Mouse (Mus musculus) myocyte (in vitro differentiated cells): Measurements from ENCODE around the gene Rab8a.

Experiments used
- CEBPB ChIP-seq: IDR thresholded peaks from 2 replicates; pipeline ENCODE4 v1.6.1; 2011; ENCODE audit warnings: mild to moderate bottlenecking, moderate library complexity; ENCODE audit not compliant: poor library complexity, insufficient read depth, severe bottlenecking
- E2F4 ChIP-seq: IDR thresholded peaks from one replicate; pipeline ENCODE4 v1.6.1; 2011; ENCODE audit warnings: mild to moderate bottlenecking, control low read depth, moderate library complexity; ENCODE audit not compliant: insufficient read depth
- MAX ChIP-seq: IDR thresholded peaks from one replicate; pipeline ENCODE4 v1.6.1; 2011; ENCODE audit warnings: low read depth, mild to moderate bottlenecking, control low read depth
- MYOD1 ChIP-seq, 3 experiments: IDR thresholded peaks; one replicate each; pipeline ENCODE4 v1.6.1; 2011; ENCODE audit warnings: control low read depth in 2 of 3, low read depth in 2 of 3, mild to moderate bottlenecking in 2 of 3, moderate library complexity in 1 of 3; ENCODE audit not compliant: insufficient read length in 2 of 3, control insufficient read depth in 1 of 3
- MYOG ChIP-seq, 3 experiments: IDR thresholded peaks; one replicate each; pipeline ENCODE4 v1.6.1; 2011; ENCODE audit warnings: control low read depth in 2 of 3, low read depth in 2 of 3, mild to moderate bottlenecking in 2 of 3; ENCODE audit not compliant: insufficient read length in 2 of 3, control insufficient read depth in 1 of 3, insufficient read depth in 1 of 3
- POLR2A ChIP-seq: IDR thresholded peaks from one replicate; pipeline ENCODE4 v1.6.1; 2011; ENCODE audit warnings: low read depth, mild to moderate bottlenecking, control low read depth, moderate library complexity; ENCODE audit not compliant: insufficient read length
- REST ChIP-seq: IDR thresholded peaks from one replicate; pipeline ENCODE4 v1.6.1; 2011; ENCODE audit warnings: mild to moderate bottlenecking, control low read depth, moderate library complexity; ENCODE audit not compliant: insufficient read depth, insufficient read length
- SRF ChIP-seq: IDR thresholded peaks from one replicate; pipeline ENCODE4 v1.6.1; 2011; ENCODE audit warnings: low read depth; ENCODE audit not compliant: control insufficient read depth, insufficient read length
- TCF12 ChIP-seq: IDR thresholded peaks from one replicate; pipeline ENCODE4 v1.6.1; 2011; ENCODE audit warnings: mild to moderate bottlenecking, control low read depth; ENCODE audit not compliant: poor library complexity, insufficient read depth, severe bottlenecking
- USF1 ChIP-seq: IDR thresholded peaks from one replicate; pipeline ENCODE4 v1.6.1; 2011; ENCODE audit warnings: low read depth, mild to moderate bottlenecking, control low read depth, moderate library complexity

GRCm38 (mm10) chr8:72143256-72143824 lies 17.7 kb upstream of the Rab8a start:
- TF ChIP-seq CEBPB (no peak), POLR2A (no peak), MYOG (IDR thresholded peaks at IDR 0.05; ENCODE audit: control insufficient read depth in 1 of 3, insufficient read depth in 1 of 3, insufficient read length in 2 of 3, low read depth in 2 of 3) (no peak), USF1 (no peak), E2F4 (no peak), MYOD1 (IDR thresholded peaks at IDR 0.05; ENCODE audit: control insufficient read depth in 1 of 3, insufficient read length in 2 of 3, low read depth in 2 of 3) (no peak), TCF12 (no peak), SRF (no peak), MAX (no peak), REST (no peak)
